Mouse (Mus musculus) olfactory bulb, adult 2 months (tissue): Measurements from ENCODE around the gene Abtb1.

ENCODE experiments used
- CTCF ChIP-seq: fragments of 200-500 bp; IDR thresholded peaks from 2 replicates; pipeline ENCODE4 v1.5.1; 2012; ENCODE audit warnings: low read depth, mild to moderate bottlenecking, low read length, moderate library complexity; ENCODE audit not compliant: insufficient read depth
- POLR2A ChIP-seq: fragments of 200-500 bp; IDR thresholded peaks from 2 replicates; pipeline ENCODE4 v1.6.1; 2012; ENCODE audit warnings: mild to moderate bottlenecking, low read depth, low read length, moderate library complexity; ENCODE audit not compliant: insufficient read depth

- TF ChIP-seq CTCF: no peak
- TF ChIP-seq POLR2A: no peak
Measured at GRCm38 (mm10) chr6:88787496-88787895, 54.3 kb downstream of the Abtb1 start.
